Mouse (Mus musculus) testis, postnatal 14 days (tissue): ENCODE measurements around the gene Trim29.

Experiments
- DNase-seq: peaks from one replicate; pipeline ENCODE4 v3.0.0; 2021; ENCODE audit warnings: low spot score

Gene Trim29

DNA sequence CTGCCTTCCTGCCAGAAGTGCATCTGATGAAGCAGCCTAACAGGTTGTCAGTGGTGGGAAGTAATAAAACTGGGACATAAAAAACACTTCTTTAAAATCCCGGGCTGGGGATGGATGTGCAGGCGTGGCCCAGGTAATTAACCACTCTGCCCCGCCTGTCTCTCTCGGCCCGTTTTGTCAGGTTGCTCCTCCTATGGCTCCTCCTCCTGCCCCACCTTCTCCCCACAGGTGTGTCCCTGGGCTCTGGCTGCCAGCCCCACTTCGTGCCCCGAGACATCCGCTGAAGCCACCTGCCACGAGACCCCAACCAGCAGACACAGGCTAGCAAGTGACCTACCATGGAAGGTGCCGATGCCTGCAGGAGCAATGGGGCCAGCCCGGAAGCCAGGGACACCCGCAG, at the start of gene Trim29:
TSS of gene Trim29 (plus strand) at position 311 of the 400 bp plus-strand sequence.
- DNase-seq, result no peak

DNA sequence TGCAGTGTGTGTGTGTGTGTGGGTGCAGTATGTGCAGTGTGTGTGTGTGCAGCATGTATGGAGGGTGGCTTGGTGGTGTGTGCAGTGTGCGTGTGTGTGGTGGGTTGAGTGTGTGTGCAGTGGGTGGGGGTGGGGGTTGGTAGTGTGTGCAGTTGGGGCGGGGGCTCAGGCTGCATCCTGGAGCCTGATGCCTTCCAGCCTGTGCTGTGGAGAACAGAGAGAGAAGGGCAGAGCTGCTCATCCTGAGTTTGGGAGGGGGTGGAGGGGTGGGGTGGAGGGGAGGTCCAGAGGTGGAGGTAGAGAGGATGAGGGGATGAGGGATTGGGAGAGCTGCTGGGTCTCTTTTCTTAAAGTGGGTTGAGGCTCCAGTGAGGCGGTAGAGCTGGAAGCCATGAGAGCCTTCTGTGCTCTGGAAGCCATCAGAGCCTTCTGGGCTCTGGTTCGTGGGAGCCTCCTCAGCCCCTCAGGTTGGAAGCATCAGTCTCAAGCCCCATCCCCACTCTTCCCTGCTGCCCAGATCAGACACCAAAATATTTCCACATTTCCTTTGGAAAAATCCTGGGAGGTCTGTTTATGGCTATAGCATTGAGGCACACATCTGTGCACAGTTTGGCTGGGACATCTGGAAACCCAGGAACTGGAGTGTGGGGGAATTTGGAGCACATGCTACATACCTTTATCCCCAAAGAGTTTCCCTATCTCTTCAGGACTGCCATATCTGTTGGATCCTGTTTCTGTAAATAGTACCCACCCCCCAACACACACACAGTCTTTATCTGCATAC, 49.3 kb upstream of the Trim29 start:
- DNase-seq, result no peak

DNA sequence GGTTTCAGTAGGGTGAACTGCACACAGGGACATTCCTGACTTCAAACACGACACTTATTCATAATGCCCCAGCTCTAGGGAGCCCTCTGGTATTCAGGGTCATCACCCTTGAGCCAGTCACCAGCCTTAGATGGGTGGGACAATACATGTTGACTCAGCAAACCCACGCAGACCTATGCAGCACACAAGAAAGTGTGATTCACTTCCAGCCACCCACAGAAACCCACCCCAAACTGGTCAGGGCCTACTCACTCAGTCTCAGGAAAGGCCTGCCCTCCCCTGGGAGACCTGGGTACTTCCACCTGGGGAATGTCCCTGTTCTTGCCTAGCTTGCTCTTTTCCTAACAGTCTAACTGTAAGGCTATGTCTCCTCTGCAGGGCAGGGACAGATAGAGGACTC, 48.7 kb upstream of the Trim29 start:
- no peak for DNase-seq

DNA sequence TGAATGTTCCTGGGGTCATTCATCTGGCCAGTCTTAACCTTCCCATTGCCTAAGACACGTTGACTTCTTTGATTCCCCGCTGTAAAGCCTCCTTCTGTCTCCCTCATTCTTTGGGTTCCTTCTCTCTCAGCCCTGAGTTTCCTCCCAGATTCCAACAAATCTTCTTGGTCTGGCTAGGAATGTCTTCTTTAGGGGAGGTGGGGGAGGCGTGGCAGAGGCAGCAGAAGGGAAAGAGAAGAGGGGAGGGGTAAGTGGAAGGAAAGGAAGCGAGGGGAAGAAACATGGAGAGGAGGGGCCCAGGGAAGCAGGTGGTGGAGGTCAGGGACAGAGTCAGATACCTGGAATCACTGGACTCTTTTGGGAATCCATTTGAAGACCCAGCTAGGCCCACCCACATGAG, 48.3 kb upstream of the Trim29 start:
- no peak for DNase-seq

DNA sequence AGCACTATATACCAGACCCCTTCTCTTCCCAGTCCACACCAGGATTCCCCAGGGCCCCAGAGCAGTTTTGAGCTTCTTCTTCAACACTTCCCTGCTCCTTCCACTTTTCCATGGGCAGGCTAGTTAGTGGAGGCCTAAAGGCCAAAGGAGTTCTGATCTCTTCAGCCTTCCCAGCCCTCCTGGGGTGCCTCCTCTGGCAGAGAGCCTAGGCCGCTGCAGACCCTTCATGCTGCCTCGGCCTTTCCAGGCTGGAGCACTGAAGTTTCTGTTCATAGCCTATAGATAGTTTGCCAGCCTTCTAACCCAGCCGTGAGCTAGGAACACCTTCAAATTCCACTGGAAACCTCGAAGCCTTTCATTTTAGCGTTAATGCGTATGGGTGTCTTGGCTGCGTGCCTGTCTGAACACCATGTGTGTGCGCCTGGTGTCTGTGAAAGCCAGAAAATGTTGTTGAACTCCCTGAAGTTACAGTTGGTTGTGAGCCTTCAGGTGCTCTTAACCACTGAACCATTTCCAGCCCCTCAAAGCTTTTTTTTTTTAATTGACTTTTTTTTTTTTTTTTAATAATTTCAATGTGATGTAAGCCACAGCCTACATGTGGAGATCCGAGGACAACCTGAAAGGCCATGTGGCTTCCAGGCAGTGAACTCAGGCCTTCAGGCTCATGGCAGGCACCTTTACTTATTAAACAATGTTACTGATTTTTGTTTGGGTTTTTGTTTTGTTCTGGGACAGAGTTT, 47.7 kb upstream of the Trim29 start:
- no peak for DNase-seq

DNA sequence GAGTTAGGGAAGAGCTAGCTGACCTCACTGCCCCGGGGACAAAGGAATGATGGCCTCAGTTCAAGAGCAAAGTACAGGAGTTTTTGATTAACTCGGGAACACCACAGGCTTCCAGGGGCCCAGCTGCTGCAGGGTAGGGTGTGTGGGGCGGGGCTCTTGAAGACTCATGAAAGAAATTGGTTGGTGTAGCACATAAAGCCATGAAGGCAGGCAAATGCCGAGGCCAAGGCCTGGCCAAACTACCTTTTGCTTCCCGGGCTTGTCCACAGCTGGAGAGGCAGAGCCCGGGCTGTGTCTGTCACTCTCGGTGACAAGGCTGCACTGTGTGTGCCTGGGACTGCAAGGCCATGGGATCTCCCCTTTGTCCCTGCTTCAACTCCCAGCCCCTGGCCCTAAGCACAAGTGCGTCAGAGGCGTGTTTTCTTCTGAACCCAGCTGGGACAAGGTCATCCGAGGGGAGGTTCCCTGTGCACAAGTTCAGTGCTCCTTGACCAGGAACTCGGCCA, 46.6 kb upstream of the Trim29 start:
- peak; percentile 53 for DNase-seq

DNA sequence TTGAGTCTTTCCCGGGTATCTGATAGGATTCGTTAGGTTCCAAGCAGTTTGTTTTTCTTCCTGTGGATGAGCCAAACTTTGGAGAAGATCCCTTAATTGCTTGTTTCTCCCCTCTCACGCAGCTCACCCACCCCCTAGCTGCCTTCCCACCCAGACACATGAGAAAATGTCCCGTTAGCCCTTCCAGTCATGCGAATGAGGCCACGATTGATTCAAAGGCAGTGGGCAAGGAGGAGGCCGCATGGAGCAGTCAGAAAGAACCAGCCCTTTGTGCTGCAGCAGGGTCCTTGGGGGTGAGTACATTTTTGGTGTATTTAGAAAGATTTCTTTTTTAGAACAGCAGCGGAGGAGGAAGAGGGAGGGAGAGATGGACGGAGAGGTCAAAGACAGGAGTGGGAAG, 45.5 kb upstream of the Trim29 start:
- DNase-seq, result no peak

DNA sequence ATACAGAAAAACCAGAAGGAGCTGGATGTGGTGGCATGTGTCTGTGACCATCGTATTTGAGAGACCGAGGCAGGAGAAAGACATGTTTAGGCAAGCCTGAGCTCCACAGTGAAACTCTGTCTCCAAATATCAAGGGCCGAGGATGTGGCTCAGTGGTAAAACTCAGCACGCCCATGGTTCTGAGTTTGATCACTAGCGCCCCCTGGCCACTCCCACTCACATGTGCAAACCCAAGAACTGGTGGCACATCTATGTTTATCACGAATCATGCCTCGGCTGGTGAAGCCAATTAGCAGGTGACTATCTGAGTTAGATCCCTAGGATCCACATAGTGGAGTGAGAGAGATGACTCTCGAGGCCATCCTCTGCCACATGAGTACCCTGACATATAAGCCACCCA, 43.3 kb upstream of the Trim29 start:
- no peak for DNase-seq

DNA sequence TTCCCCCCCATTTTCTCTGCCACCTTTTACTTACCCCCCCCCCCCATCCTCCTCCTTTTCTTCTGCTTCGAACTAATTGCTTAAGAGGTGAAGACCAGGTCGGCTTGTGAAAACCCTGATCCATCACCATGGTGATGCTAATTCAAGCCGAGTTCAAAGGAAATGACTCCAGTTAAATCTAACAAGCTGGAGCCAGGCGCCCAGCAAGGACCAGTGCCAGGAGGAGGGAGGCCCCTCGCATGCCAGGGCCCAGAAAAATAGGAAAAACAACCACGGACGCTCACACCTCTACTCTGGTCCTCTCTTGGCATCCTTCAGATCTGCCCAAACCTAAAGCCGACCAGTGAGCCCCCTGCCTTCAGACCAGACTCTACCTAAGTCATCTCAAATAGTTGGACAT, 41.5 kb upstream of the Trim29 start:
- DNase-seq, result no peak

DNA sequence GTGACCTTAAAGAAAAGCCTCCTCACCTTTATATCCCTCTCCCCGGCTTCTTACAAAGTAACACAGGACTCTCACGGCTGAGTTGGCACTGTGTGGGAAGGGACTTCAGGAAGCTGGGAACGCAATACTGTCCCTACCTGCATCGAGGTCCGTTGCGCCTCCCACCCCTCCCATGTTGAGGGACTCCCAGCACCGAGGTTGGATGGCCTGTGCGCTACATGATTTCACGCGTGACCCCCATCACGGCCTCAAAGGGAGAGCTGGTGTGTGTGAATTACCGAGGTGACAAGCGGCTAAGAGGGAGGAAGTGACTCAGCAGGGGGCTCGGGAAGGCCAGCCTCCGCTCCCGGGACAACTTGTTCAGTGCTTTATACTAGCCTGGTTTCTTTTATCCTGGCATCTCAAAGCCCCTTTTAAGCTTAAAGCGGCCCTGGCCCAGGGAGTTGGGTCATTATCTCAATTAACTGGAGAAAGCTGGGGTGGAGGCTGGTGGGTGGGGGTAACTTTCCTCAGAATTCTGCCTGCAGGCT, 39.9 kb upstream of the Trim29 start:
- DNase-seq, result no peak

DNA sequence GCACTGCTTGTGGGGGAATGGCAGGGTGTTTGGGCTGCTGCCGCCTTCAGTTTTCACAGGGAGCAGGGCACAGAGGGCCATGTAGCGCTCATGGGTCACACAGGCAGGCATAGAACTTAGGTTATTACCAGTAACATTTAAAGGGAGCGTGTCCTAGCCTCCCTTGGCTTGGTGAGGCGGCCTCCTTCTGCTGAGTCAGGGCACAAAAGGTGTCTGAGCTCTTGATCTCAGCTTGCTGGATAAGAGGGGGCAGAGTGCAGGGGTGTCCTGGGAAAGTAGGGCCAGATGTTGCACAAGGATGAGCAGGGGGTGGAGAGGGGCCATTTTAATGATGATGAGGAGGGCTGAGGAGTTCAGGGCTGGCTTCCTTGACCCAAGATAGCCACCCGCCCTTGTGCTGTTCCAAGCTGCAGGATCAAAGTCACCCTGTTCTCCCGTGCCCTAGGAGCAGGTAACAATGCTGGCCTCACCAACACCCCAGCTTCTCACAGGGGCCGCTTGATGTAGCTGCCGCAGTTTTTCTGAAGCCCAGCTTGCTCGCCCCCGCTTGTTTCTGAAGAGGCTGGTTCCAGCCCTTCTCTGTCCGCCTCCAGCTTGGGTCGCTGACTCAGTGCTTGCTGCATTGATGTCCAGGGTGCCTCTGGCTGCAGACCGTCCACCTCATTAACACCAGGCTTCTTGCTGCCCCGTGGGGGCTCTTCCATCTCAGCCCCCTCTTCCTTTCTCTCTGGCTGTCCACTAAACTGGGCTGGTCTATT, 38.7 kb upstream of the Trim29 start:
- no peak for DNase-seq

DNA sequence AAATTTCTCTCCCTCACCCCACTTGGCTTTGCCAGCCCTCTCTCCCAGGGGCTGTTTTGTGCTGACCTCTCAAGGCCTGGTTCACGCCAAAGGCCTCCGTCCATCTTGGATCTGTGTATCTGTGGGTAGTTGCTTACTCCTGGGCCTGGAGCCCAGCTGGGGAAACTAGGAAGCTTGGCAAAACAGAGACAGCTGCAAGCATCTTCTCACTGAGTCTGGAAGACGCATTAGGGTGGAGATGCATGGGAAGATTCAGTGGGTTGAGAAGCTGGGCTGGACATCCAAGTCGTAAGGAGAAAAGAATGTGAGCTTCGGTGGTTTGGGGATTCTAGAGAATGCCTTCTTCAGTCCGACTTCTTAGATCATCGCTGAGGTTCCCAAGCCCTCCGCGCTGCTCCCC, 36.9 kb upstream of the Trim29 start:
- DNase-seq, result no peak

DNA sequence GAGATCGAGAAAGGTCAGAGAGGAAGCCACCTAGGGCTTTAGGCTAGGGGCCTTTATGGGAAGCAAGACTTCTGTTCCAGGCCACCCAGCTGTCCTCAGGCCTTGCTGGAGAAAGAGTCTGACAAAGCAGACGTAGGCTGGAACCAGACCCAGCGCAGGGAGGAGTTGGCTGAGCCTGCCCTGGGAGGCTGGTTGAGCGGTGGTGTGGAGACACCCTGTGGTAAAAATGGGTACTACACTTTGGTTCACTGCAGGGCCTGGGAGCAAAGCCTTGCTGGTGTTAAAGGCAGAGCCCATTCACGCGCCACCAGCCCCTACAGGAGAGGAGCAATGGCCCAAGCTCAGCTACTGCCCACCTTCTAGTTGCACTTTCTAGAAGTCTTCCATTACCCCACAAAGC, 26.4 kb upstream of the Trim29 start:
- DNase-seq, result peak; percentile 69

DNA sequence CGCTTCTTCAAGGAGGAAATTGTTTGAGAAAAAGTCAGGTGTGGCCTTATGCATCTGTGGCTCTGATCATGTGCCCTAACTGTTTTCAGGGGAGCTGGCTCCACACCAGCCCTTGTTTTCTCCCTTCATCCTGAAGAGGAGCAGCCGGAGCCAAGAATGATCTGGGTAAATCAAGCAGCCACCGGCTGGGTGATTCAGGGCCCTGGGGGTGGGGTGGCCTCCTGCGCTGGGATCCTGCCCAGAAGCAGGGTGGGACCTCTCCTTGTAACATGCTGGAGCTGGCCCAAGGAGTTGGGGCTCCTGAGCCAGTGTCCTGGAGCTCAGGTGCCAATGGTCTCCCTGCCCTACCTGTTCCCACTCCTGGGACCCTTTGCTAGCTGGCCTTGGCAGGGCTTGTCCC, 25.4 kb upstream of the Trim29 start:
- no peak for DNase-seq

DNA sequence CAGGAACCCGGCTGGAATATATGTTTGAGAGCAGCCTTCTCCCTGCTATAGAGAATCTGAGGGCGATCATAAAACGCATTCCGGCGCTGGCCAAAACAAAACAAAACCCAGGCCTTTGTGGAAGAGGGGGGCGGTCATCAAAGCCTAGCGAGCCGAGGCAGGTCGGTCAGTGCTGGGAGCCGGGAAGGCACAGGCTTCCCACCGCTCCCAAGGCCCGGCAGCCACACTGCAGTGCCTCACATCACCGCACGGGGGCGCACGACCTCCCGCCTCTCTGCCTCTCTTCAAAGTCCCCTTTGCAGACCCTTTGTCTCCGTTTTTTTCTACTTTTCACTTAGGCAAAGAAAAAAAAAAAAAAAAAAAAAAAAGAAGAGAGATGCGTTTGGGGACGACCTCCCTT, 23.8 kb upstream of the Trim29 start:
- DNase-seq, result peak; percentile 82

DNA sequence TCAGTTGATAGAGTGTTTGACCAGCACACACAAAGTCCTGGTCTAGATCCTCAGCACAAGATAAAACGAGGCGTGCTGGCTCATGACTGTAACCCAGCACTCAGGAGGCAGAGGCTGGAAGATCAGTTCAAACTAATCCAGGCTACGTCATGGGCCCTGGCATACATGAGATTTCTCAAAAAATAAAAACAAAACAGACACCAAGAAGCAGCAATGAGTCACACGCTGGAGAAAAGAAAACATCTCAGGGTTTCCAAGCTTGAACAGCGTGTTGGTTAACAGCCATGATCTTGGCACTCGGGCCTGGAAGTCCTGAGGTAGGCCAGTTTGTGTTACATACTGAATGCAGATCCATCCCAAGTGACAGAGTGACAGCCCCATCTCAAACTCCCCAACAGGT, 17.6 kb upstream of the Trim29 start:
- no peak for DNase-seq

DNA sequence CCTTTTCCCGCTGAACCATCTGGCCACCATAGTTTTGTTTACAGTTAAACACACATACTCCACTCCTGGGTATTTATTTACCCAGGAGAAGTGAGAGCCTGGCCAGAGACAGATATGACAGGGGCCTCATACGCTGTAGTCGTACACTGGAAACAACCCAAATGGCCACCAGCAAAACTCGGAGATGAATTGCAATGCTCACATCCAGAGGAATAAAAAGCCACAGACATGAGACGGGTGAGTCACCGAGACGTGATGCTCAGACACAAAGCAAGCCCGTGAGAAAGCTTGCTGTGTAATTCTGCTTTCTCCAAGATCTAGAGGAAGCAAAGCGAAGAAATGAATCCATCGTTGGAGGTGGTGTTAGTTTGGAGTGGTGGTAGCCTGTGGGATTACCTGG, 10.3 kb upstream of the Trim29 start:
- no peak for DNase-seq

DNA sequence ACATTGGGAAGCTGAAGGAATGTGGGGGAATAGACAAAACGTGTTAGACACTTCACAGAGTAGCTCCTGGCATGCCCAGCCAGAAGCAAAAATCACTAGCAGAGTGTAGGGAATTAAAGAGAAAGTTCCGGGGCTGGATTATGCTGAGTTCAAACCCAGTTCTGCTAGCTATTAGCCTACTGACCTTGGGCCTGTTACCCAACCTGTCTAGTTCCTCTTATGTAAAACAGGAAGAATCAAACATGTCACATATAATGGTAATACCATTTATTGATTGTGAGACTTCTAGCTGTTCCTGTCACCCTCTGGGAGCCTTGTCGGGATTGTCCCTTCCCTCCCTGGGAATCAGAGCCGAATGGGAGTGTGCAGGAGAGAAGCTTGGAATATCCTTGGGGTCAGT, 7.7 kb upstream of the Trim29 start:
- no peak for DNase-seq

DNA sequence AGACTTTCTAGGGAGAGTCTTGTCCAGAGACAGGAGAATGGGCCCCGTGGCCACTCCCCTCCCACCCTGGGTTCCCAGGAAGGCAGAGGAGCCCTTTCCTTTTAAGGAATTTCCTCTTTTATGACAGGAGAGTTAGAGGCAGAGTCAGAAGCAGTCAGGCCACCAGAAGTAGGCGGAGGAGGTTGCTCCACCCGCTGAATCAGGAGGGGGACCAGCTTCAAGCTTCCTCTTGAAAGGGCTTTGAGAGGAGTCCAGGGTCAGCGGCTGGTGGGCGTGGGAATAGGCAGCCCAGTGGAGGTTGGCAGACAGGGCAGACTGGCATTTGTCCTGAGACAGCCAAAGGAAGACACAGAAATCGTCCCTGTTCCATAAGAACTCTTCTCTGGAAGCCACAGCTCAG, 4.8 kb upstream of the Trim29 start:
- DNase-seq, result no peak

DNA sequence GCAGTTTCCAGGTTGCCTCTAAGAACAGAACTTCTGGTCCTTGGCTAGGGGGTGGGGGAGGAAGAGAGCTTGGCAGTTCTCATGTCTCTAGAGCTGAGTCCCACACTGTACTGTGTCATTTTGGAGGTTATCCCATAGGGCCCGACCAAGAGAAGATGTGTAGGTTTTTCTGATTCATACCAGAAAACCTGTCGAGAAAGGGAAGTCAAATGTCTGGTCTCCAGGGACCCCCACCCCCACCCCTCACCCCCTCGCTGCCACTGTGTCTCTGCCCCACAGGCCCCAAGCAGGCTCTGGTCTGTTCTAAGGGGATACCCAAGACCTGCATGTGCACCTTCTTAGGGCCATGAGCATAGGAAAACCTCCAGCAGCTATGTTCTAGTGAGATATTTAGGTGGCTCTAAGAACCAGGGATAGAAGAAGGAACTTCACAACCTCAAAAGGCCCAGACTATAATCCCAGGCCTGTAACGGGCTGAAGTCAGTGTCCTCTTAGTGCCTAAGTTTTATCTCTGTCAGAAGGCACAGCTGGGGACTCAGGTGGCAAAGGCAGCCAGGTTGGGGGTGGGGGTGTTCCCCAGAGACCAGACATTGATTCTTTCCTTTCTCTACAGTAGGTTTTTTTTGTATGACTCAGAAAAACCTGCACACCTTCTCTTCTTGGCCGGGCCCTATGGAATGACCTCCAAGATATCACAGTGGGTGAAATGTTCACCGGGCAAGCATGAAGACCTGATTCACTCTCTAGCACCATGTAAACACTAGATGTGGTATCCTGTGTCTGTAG, 1.4 kb upstream of the Trim29 start:
- no peak for DNase-seq

DNA sequence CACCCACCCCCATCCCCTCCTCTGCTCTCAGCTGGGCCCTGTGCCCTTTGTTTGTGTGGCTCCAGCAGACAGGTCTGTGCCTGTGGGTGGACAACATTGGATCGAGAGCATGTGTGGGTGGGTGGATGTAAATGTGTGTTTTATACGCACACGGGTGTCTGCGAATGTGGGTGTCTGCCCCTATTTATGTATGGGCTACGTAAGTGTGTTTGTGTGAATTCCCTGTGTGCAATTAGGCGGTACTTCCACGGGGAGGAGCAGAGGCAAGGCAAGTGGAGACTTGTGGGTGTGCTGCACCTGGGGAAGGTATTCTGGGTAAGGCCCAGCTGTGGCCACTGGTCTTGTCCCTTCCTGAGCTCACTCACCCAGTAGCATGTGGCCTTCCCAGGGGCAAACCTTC, 1.5 kb downstream of the Trim29 start:
- DNase-seq, result no peak

DNA sequence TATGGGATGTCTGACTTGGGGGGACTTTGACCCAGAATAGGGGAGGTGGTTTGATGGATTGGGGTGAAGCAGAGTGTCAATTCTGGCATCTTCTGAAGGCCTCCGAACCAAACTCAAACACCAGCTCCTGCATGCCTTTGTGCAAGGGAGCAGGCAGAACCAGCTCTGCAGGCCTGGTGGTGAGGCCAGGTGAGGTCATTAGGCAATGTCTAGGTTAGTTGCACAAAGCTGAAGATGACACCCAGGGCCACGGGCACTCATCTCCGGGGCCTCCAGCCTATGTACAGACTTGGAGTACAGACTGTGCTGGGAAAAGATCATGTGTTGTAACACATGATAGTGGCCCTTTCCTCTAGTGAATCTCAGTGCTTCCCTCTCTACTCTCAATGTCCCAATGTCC, 3.2 kb downstream of the Trim29 start:
- DNase-seq, result no peak
